Mouse (Mus musculus): ENCODE measurements around the gene Naa38. TPM values are rescaled to one million over a fixed set of nuclear protein-coding genes. Genes with fewer than 3 reads are reported as not detected.
A peak's percentile ranks its signal among the peaks of the same experiment; 100 is the strongest.

Naa38 gene
- polyA plus RNA-seq, 1 experiment from 2014 or later = 83.9 TPM

- Histone ChIP-seq H3K27me3 (ENCODE audit: insufficient read depth, low read length) (no peaks in the 10 kb centered on the region), H3K4me1 (ENCODE audit: insufficient read depth) (peaks cover 7% of the 10 kb centered on the region), H3K27ac (ENCODE audit: low read depth) (no peak overlapping the region), H3K9me3 (ENCODE audit: low read length) (no peaks in the 10 kb centered on the region), H3K4me3 (ENCODE audit: low read depth, low read length) (no peak overlapping the region), H3K4me2 (ENCODE audit: low read depth, low read length) (0 out of 2 replicates have a peak overlapping the region, but pooled peaks have one; percentile 27), H3K9ac (replicated peaks) (no peak overlapping the region), H3K36me3 (replicated peaks; ENCODE audit: insufficient read depth, low read length) (peaks cover 53% of the 10 kb centered on the region)
- DNase-seq = peak; percentile 91
- TF ChIP-seq CTCF (IDR thresholded peaks at IDR 0.05; ENCODE audit: low read depth) (peak; percentile 99), EP300 (IDR thresholded peaks at IDR 0.05; ENCODE audit: low read depth) (no peak)
- peak; percentile 83 for ATAC-seq
- 32% methylated on average over 22 of the region's 22 CpGs for WGBS (ENCODE audit: insufficient replicate concordance)
Observed at GRCm38 (mm10) chr11:69401210-69401637, 5.9 kb downstream of the Naa38 start.

- H3K9ac ChIP-seq (replicated peaks) = no peak overlapping the region
- H3K9me3 ChIP-seq (ENCODE audit: low read length) = no peaks in the 10 kb centered on the region
- ATAC-seq (no peak), DNase-seq (no peak)
- H3K4me2 ChIP-seq (ENCODE audit: low read depth, low read length) = no peak overlapping the region
- TF ChIP-seq CTCF (IDR thresholded peaks at IDR 0.05; ENCODE audit: low read depth) = no peak
- TF ChIP-seq EP300 (IDR thresholded peaks at IDR 0.05; ENCODE audit: low read depth) = no peak
- no peak overlapping the region for H3K27ac ChIP-seq (ENCODE audit: low read depth)
- no peaks in the 10 kb centered on the region for H3K27me3 ChIP-seq (ENCODE audit: insufficient read depth, low read length)
- no peak overlapping the region for H3K4me3 ChIP-seq (ENCODE audit: low read depth, low read length)
- peaks cover 59% of the 10 kb centered on the region for H3K36me3 ChIP-seq (replicated peaks; ENCODE audit: insufficient read depth, low read length)
- 87% methylated on average over 12 of the region's 12 CpGs for WGBS (ENCODE audit: insufficient replicate concordance)
- H3K4me1 ChIP-seq (ENCODE audit: insufficient read depth) = peaks cover 1% of the 10 kb centered on the region; the same call in 1 of the 2 replicates
Observed at GRCm38 (mm10) chr11:69401987-69402386, 6.7 kb downstream of the Naa38 start.

DNA sequence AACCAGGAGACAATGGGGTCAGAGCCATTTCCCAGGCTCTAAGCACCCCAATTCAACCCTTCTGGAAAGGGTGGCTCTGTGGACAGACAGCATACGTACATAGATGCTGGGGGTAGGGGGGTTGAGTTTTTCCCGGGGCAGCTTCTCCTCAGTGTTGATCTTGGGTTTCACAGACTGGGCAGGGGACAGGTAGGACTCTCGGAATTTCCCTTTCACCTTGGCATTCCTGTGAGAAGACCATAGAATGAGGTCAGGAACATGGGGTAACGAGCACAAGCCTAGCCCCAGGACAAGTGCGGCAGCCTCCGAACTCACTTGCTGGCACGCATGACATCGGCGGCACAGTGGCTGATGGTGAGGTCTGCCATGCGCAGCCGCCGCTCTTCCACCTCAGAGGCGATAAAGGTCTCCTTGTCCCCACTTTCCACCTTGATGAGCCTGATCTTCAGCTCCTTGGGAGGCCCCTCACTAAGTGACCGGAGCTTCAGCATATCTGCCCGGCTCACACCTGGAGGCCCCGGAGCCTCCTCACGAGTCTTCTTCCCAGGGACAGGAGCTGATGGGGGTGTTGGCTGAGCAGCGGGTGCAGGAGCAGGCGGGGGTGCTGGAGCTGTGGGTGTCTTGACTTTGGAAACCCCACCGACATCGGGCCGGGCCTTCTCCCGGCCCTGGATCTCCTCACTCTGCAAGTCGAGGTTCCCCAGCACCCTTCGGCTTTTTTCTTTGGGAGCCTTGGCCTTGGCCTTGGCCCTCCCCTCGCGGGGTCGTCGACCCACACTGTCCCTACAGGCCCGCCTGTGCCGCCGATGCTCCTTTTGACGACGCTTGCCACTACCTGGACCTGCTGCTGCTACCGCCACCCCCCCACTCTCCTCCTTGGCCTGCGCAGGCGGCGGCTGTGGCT is 8.7 kb downstream of the Naa38 start:
- no peak overlapping the region for H3K4me2 ChIP-seq (ENCODE audit: low read depth, low read length)
- no peaks in the 10 kb centered on the region for H3K27me3 ChIP-seq (ENCODE audit: insufficient read depth, low read length)
- TF ChIP-seq EP300 (IDR thresholded peaks at IDR 0.05; ENCODE audit: low read depth) = no peak
- no peak for TF ChIP-seq CTCF (IDR thresholded peaks at IDR 0.05; ENCODE audit: low read depth)
- H3K27ac ChIP-seq (ENCODE audit: low read depth) = no peak overlapping the region
- no peak overlapping the region for H3K9ac ChIP-seq (replicated peaks)
- no peak for ATAC-seq
- 89% methylated on average over 38 of the region's 38 CpGs for WGBS (ENCODE audit: insufficient replicate concordance)
- peaks cover 7% of the 10 kb centered on the region for H3K4me1 ChIP-seq (ENCODE audit: insufficient read depth)
- no peaks in the 10 kb centered on the region for H3K9me3 ChIP-seq (ENCODE audit: low read length)
- peaks cover 68% of the 10 kb centered on the region for H3K36me3 ChIP-seq (replicated peaks; ENCODE audit: insufficient read depth, low read length)
- DNase-seq = no peak
- H3K4me3 ChIP-seq (ENCODE audit: low read depth, low read length) = no peak overlapping the region

DNA sequence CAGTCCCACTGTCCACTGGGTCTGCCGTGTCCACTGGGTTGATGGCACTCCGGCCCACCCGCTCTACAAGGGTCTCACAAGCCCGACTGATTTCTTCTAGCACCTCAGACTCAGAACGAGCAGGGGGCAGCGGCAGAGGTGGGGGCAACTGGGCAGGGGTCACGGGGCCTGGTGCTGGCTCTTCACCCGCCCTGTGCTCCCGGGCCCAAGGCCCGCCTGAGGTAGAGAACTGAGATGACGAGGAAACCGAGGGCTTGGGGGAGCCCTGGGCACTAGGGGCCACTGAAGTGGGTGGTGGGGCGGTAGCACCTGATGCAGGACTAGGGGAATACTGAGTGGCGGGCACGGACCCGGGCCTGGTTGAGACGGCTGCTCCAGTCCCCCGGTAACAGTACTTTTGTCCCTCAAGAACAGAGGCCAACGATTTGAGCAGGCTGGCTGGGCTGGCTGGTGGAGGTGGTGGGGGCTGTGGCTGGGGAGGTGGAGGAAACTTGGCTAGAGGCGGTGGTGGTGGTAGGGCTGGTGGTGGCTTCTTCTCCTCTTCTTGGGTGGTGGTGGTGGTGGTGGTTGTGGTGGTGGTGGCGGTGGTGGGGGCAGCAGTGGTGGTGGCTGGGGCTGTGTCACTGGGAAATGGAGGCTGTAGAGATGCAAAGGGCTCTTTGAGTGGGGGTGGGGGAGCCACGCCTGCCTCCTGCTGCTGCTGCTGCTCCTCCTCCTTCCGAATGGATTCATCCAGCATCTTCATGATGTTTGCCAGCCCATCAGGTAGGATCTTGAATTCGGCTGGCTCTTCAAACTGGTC is 9.5 kb downstream of the Naa38 start:
- Histone ChIP-seq H3K9ac (replicated peaks) (no peak overlapping the region), H3K27ac (ENCODE audit: low read depth) (no peak overlapping the region), H3K36me3 (replicated peaks; ENCODE audit: insufficient read depth, low read length) (peaks cover 65% of the 10 kb centered on the region), H3K27me3 (ENCODE audit: insufficient read depth, low read length) (no peaks in the 10 kb centered on the region), H3K4me2 (ENCODE audit: low read depth, low read length) (no peak overlapping the region), H3K9me3 (ENCODE audit: low read length) (no peaks in the 10 kb centered on the region), H3K4me3 (ENCODE audit: low read depth, low read length) (no peak overlapping the region), H3K4me1 (ENCODE audit: insufficient read depth) (peaks cover 7% of the 10 kb centered on the region)
- DNase-seq = no peak
- TF ChIP-seq CTCF (IDR thresholded peaks at IDR 0.05; ENCODE audit: low read depth) = no peak
- no peak for TF ChIP-seq EP300 (IDR thresholded peaks at IDR 0.05; ENCODE audit: low read depth)
- no peak for ATAC-seq
- 91% methylated on average over 23 of the region's 24 CpGs for WGBS (ENCODE audit: insufficient replicate concordance)

DNA sequence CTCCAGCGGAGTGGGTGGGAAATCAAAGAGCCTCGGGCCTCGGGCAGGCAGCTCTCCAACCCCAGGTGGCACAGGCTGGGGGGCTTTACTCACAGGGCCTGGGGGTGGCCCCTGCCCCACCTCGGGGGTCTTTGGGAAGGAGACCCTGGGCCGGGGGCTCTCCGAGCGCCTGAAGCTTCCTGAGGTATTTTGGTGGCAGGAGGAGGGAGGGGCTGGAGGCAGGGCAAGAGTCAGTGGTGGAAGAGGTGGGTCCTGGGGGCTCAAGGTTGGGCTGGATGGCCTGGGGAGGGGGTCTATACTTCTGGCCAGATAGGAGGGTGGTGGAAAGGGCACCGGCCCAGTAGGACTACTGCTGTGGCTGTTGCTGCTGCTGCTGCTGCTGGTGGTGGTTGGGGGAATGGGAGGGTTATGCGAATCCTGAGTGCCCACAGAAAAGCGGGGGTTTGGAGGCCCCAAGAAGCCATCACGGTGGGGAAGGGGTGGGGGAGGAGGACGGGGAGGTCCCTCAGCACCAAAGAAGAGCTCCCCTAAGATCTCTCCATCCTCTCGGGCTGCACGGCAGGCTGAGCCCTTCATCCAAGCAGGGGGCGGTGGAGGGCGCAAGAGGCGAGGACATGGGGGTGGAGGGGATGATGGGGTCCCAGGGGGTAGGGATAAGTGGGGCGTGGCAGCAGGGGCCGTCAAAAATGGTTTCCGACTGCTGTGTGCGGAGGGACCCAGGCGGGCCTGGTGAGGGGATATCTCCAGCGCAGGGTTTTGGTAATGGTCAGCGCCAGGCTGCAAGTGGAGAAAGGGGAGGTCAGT is 10.3 kb downstream of the Naa38 start:
- TF ChIP-seq EP300 (IDR thresholded peaks at IDR 0.05; ENCODE audit: low read depth) (no peak), CTCF (IDR thresholded peaks at IDR 0.05; ENCODE audit: low read depth) (no peak)
- Histone ChIP-seq H3K36me3 (replicated peaks; ENCODE audit: insufficient read depth, low read length) (peaks cover 57% of the 10 kb centered on the region), H3K27ac (ENCODE audit: low read depth) (no peak overlapping the region), H3K9me3 (ENCODE audit: low read length) (no peaks in the 10 kb centered on the region), H3K27me3 (ENCODE audit: insufficient read depth, low read length) (no peaks in the 10 kb centered on the region), H3K4me3 (ENCODE audit: low read depth, low read length) (no peak overlapping the region), H3K4me2 (ENCODE audit: low read depth, low read length) (no peak overlapping the region), H3K9ac (replicated peaks) (no peak overlapping the region), H3K4me1 (ENCODE audit: insufficient read depth) (peaks cover 7% of the 10 kb centered on the region)
- WGBS (ENCODE audit: insufficient replicate concordance) = 87% methylated on average over 24 of the region's 24 CpGs
- no peak for ATAC-seq
- DNase-seq = no peak

All from liver, postnatal 0 days (tissue).